Mouse (Mus musculus) heart, postnatal 14 days (tissue): Measurements from ENCODE around the gene Qtrt2. TPM values are rescaled to one million over a fixed set of nuclear protein-coding genes. Genes with fewer than 3 reads are reported as not detected.
A peak's percentile ranks its signal among the peaks of the same experiment; 100 is the strongest.

ENCODE experiments used
- DNase-seq, 2 experiments: peaks; one replicate each; pipeline ENCODE4 v3.0.0; 2021 to 2022
- intact Hi-C: fragments of 180-260 bp; cut with DNase I; formaldehyde crosslinking; loops from one replicate; pipeline ENCODE4 v1.15.1; 2025
- long read RNA-seq, 2 experiments: library from polyadenylated mRNA; stranded (forward); transcript quantifications; one replicate each; pipeline ENCODE4 v2.0.0; 2021
- total RNA-seq, 2 experiments: library from RNA; stranded (reverse); gene quantifications; 2 replicates each; pipeline ENCODE4 v1.2.3; 2021

Gene Qtrt2
- total RNA-seq, result 10 to 100 TPM; 14.7 to 16.2 TPM
- long read RNA-seq, experiment 1, partial matches to known transcripts, result 1 of 2 reads
- long read RNA-seq, experiment 1, other reads (novel, unspliced or antisense), result 1 of 2 reads
- long read RNA-seq, experiment 2, partial matches to known transcripts, result 0 of 2 reads
- long read RNA-seq, experiment 2, other reads (novel, unspliced or antisense), result 2 of 2 reads

DNA sequence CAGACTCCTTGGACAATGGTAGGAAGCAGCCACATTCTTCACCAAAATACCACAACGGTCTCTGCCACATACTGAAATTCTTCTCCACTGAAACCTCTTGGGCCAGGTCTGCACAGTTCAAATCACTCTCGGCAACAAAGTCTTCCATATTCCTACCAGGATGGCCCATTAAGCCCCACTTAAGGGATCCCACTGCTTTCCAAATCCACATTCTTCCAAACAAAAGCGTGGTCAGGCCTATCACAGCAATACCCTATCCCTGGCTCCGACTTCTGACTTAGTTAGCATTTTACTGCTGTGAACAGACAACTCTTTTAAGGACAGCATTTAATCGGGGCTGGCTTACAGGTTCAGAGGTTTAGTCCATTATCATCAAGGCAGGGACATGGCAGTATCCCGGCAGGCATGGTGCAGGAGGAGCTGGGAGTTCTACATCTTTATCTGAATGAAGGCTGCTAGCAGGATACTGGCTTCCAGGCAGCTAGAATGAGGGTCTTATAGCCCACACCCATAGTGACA is at the start of gene Qtrt2:
Qtrt2 (minus strand) TSS at position 469 of the 519 bp plus-strand sequence.
- intact Hi-C loops, result no loop called here
- no peak for DNase-seq

DNA sequence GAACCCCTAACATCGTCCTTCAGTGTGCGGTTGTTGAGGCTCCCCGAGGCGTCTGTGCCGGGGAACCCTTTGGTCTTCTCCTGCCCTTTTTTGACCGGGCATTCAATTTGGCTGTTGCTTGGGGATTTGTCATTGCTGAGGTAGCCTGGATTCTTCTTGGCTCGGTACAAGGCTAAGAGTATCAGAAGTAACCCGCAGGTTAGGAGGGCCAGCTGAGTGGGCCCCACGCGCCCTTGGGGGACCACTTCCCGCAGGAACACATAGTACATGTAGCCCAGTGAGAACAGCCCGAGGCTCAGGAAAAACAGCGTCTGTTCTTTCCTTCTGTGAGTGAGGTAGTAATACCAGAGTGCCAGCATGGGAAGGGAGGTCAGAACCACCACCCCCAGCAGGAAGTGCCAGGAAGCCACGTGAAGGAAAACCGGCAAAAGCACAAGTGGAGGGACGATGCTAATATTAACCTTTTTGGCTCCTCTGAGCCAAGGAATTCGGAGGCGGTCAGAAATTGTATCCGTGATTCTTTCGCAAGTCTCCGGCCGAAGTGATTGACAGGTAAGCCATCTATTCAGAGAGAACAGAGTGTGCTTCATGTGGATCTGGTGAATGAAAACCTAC is 47.1 kb upstream of the Qtrt2 start:
- no peak for DNase-seq
- intact Hi-C loops, result no loop called here

DNA sequence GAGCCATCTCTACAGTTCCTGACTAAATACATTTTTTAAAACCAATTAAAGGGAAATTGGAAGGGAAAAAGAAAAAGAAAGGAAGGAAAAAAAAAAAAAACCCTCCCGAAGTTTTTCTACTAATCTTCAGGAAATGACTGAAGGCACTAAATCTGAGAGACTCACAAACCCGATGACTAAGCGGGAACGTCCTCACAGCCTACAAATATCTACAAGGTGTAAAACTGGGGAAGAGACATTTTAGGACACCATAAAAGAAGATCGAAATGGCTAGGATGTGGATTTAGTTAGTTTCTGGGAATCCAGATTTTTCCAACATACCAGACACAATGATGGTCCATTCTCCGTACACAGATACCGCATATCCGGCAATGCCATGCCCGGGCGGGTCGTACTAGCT is 46.5 kb upstream of the Qtrt2 start:
- no peak for DNase-seq

DNA sequence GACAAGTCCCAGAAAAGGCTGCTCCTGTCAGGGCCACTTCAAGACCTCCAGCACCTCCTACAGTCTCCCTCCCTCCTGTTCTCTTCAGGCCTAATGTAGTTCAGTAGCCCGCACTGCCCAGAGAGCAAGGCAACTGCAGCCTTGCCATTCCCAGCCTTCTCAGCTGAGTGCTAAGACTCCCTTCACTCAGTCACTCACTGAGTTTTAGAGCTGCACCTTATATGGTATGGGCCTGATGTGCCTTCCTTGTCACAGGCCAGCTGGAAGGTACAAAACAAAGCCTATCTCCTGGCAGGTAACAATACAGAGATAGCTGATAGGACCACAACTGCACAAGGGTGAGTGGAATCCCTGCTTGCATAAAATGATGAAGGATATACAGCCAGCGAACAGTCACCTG is 45.8 kb upstream of the Qtrt2 start:
- no peak for DNase-seq
- intact Hi-C loops, result no loop called here

More for the DNA sequence above, 46.5 kb upstream of the Qtrt2 start:
- intact Hi-C loops, result no loop called here

DNA sequence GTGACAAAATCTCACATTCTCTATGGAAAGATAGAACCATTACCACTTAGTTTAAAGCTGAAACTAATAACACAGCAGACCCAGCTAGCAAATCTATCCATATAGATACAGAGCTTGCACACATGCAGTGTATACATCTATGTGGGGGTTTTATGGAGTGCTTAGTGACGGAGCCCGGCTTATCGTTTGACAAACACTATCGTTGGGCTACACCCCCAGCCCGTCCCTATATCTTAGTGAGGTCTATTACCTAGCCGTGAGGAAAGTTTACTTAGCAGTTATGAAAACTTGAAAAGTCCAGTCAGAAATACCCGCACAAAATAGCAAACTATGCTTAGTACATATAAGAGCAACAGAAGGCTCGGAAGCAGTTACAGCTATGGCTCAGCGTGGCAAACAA is 45.1 kb upstream of the Qtrt2 start:
- intact Hi-C loops, result no loop called here
- no peak for DNase-seq

DNA sequence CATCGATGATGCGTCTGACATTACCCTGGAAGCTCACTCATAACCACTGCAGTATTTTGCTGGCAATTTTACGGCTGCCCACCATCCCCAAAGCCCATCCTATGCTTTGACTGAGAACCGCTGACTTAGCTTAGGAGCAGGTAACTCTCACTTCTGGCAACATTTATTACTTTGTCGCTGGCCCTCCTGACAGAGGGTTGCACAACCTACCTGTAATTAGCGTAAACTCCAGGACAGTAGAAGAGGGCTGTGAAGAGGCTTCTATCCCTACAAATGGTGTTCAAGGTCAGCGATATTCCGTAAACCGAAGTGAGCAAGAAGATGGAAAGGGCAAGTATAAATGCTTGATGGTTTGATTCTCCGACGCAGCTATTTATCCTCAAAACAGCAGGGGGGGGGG is 44.6 kb upstream of the Qtrt2 start:
- DNase-seq, result no peak
- intact Hi-C loops, result no loop called here

DNA sequence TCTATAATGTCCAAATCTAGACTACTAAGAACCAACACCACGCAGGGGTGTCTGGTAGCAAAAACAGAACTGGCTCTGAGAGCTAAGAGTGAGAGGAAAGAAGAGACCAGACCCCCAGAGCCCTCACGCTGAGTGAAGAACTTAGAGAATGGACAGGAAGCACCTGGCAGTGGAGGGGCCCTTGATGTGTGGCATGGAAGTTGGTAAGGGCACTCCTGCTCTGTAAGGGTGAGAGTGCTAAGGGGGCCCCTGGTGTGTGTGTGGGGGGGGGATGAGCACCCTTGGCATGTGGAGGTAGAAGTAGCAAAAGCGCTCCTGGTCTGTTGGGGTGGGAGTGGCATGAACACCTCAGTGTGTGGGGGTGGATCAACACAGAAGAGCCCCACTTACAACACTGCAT is 43.8 kb upstream of the Qtrt2 start:
- intact Hi-C loops, result no loop called here
- no peak for DNase-seq

DNA sequence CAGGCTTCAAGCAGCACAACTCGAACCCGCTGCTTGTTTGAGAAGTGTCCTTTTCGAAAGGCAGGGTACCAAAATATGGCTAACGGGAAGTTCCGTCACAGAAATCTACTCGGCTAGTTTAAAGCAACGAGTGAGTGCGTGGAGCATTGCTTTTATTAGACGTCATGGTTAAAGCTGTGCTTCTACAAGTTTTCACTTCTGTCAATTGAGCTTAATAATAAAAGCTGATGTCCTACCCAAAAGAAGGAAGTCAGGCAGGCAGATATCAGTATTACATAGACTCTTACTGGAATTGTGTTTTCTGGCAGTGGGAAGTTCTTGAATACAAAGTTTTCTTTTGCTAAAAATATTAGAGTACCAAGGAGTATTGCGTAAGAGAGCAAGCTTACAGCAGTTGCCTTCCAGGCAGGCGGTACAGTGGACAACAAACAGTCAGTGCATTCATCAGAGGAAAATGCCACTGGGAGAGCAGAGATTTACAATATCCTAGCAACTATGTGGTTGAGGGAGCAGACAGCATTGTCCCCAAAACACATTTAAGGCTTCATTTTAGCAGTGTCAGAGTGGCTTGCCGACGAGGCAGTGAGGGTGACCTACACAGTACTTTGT is 39.3 kb upstream of the Qtrt2 start:
- DNase-seq, result no peak

DNA sequence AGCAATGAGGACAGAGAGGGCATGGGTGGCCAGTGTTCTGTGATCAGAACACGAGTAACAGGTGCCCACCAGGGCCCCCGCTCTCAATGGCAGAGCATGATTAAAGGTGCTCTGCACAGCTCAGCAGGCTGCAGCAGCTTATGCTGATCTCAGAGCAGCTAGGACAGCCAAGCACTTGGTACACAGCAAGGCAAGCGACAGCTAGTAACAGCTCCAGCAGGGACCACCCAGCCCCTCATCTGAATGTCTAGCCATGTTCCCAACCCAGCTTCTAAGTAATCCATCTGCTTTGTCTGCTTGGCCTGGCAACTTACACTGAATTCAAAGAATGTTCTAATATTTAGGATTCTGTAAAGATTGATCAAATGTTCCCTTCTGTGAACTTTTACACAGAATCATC is 37.2 kb upstream of the Qtrt2 start:
- intact Hi-C loops, result no loop called here
- no peak for DNase-seq

More for the DNA sequence above, 39.3 kb upstream of the Qtrt2 start:
- intact Hi-C loops, result no loop called here

DNA sequence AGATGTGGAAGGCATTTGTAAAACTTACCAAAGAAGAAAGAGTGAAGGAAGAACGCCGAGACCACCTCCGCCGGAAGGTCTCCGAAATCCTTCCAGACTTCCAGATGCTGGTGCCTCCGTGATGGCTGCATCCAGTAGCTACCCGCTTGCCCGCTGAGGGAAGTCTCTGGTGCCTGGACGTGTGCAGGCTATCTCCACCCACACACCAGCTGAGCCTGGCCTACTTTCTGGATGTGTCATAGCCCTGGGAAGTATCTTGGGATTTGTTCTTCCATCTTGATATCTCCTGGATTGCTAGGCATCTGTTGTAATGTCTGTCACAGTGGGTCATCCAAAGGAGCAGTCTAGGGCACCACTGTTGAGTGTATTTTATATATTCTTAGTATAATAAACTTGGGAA is 36.7 kb upstream of the Qtrt2 start:
- intact Hi-C loops, result no loop called here
- DNase-seq, result no peak

DNA sequence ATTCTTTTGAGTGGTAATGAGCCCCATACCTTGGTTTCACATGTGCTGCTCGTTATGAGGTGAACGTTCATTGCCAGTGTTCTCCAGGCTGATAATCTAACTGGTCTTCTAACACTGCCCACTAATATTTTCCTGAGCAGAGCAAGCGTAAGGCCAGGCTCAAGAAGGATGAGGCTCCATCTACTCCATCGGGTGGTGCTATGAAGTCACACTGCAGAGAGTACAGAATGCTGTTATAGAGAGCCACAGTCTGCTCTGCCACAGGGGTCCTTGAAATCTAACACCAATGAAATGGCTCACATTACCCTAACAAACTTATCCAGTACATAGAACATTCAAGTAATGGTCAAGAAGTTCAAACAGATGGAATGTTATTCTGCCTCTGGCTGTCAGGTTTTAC is 31.4 kb upstream of the Qtrt2 start:
- DNase-seq, result no peak
- intact Hi-C loops, result no loop called here

DNA sequence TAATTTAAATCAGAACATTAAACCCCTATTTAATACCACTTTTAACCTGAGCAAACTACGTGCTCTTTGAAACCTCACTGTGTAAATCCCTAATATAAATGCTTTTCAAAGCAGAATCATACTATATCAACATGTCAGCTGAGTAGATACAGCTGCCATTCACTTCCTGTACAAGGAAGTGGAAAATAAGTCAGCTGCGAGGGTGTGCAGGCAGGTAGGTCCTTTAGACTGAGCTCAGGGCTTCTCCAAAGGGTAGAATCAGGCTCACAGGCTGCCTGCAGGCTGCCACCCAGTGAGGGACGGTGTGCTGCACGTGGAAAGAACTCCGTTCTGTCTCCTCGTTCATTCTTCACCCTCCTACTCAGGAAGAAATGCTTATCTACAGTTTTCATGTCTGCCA is 28.3 kb upstream of the Qtrt2 start:
- DNase-seq, result no peak
- intact Hi-C loops, result no loop called here

DNA sequence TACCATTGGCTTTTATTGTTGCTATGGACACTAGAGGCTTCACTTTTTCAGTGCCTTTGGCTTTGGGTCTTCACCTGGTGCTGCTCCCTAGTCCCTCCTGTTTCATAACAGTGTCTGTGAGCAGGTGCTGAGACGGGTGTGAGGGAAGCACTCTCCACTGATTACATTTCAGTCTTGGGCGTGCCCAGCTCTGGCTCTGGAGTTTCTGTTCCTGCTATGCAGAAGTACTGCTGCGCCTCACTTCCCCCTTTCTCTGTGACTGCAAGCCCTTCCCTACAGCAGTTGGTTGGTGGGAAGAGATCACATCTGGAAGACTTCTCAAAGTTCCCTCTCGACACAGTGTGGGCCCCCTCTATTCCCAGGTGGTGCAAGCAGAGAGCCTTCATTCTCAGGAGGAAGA is 25.0 kb upstream of the Qtrt2 start:
- DNase-seq, result peak in 1 of 2 experiments; percentile 17
- intact Hi-C loops, result no loop called here

DNA sequence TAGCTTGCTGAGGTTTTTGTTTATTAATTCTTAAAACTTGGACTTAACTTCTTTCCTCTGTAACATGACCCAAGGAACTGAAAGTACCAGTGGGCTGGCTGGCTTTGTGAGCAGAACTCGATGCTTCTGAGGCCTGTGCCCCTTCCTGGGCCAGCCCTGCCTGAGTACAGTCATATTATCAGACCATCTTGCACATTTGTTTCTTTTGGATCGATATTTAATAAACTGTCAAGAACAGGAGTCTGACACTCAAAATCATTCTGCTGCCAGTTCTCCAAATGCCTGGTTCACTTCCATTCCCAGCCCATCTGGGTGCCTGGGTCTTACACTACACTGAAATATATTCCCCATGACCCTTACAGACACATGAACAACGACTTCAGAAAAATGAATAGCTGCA is 19.3 kb upstream of the Qtrt2 start:
- DNase-seq, result no peak
- intact Hi-C loops, result no loop called here

DNA sequence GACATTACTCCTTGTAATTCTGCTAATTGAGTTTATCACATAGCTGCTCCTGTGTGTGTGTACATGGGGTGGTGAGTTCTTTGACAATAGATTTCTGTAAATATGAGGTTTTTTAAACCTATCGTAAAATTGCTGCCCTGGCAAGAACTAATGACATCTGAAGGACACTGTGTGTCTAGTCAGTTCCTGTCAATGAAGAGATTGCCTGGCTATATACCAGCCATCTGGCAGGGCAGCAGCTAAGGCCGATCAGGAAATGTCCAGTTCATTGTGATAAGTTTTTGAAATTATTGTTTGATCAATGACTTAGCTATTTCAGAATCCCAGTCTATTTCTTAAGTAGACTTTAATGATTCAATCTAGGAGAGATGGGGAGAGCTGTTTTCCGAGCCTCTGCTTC is 18.7 kb upstream of the Qtrt2 start:
- intact Hi-C loops, result no loop called here

DNA sequence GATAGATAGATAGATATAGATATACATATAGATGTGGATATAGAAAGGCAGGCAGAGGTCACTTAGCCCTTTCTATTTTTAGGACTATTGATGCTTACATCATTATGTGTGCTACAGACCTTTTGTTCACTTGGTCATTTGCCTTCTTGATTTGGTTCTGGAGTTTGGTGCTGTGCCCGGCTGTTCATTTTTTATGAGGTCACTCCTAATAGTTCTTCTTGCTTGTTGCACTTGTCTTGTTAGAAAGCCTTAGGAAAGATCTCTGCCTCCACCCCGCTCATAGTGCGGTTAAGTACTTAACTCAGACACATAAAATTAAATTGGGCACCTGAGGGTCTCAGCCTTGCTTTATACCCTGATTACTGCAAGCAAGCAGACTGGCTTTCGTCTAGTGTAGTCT is 14.2 kb upstream of the Qtrt2 start:
- DNase-seq, result no peak
- intact Hi-C loops, result no loop called here

More for the DNA sequence above, 18.7 kb upstream of the Qtrt2 start:
- no peak for DNase-seq

DNA sequence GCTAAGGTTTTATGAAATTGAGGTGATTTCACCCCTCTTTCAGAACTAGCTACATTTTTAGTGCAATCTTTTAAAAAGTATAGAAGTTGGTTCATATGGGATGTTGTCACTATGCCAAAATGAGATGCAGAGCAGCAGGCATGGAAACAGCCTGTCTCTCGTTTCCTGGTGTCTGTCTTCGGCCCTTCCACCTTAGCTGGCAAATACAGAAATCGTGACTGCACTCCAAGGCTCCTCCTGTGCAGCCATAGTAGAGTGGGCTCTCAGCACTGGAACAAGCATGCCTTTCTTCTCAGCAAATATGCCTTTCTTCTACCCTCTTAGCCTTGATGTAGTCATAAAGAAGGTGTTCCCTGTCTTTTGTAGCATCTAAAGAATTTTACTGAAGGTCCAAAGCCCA is 9.3 kb upstream of the Qtrt2 start:
- intact Hi-C loops, result no loop called here
- DNase-seq, result no peak

DNA sequence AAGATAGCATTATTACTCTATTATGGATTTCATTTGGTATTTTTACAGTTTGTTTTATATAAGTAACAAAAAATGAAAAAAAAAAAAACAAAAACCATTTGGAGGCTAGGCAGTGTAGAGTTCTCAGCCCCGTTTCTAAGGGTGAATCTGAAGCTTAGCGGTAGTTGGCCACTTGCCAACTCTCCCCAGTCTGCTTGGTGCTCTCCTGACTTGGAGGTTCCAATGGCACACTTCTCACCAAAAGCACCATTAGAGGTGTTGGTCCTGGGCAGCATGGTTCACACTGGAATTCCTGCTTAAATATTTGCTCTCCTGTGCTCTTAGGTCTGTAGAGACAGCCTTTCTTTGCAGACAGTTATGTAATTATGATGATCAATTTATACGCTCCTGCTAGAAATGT is 8.8 kb upstream of the Qtrt2 start:
- intact Hi-C loops, result no loop called here
- no peak for DNase-seq

DNA sequence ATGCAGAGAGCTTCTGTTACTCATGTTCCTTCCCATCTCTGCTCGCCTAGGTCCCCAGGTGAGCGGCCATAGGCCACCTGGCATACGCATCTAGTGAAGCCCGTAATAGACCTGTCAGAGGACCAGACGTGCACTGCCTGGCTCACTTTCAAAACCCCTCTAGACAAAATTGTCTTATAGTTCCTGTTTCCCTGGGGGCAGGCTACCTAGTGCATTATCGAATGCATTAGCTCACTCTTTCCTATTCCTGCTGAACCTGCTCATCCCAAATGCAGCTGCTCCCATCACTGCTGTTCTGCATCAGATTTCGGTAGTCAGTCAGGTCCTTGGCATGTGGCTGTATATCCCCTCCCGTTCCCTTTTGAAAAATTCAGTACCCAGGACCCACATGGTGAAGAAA is 8.2 kb upstream of the Qtrt2 start:
- intact Hi-C loops, result no loop called here
- DNase-seq, result no peak

DNA sequence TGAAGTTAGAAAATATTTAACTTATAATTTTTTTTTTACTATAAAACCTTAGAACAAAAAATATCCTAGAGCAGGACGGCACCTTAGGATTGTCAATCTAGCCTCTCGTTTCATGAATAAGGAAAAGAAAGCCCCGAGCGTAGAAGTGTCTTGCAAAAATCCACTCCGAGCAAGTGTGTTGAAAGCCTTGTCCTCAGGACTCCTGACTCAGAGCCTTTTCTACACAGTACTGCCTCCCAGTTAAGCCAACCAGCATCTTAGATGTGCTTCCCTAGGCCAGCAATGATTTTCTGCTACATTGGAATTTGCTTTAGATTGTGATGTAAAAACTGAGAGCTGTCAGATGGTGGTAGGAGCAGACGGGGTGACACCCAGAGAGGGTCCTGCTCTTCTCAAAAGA is 6.4 kb upstream of the Qtrt2 start:
- intact Hi-C loops, result no loop called here
- no peak for DNase-seq

DNA sequence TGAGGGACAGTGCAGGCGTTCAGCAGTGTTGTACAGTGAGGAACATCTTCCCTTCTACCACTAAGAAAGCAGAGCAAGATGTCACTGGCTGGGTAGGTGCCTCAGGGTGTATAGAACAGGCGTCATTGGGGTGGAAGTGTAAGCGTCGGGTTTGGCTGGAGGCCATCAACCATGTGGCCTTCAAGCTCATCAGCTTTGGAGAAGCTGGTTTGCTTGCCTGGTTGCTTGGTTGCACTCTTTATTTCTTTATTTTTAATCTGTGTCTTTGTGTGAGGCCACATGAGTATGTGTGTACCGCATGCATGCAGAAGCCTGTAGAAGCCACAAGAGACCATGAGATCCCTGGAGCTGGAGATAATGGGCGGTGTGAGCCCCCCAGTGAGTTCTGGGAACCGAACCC is 5.7 kb upstream of the Qtrt2 start:
- no peak for DNase-seq
- intact Hi-C loops, result no loop called here

DNA sequence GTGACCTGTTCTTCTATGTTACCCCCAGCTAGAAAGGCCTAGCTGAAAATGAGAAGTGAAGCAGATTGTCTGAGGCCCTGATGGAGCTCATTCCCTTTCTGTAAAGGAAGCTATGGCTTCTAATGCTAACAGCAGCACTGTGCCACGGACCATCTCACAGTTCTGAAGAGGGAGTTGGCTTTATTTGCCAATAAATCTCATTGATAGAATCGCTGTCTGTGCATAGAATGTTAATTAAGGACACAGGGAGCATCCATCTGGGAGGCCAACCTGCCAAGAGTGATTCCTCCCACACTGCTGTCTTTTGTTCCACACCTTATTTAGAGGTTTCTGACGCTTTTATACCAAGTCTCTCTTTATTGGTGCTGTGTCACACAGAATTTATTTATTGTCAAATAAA is 4.9 kb upstream of the Qtrt2 start:
- intact Hi-C loops, result no loop called here
- DNase-seq, result no peak
